Comparison of ENCODE assay signal across 12 mouse cellular contexts in the genomic region with DNA sequence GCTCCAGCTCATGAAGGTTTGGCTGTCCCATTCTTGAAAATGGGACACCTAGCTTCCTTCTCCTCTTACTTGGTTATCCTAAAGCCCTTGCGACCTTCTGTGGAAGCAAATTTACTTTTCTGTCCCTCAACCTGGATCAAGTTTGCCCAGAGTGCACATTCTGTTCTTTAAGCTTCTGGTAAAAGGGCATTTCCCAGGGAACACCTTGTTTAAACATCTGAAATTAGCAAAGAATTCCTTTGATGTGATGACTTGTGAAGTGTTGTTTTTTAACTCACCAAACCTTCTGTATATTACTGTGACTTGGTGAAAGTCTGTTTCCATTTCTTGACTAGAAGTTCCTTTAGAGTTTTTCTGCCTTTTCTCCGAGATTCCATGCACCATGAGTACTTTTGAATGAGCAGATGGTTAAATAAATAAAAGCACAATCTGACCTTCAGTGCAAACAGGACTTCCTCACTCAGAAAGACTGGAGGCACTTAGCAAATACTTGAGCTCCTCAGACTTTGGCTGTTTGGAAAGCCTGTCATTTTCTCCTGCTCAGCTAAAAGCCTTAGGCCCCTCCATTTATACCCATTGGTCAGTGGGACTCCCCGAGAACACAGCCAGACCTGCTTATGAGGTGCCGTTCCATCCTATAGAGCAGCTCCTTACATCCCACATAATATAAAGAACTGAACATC.
"Had no signal": no experiment of that assay in that cellular context is flagged by ENCODE, and none has a peak within 500 bp of the region (broad histone marks: within the 10 kb centered on the region; RNA-seq: fewer than 3 reads in every experiment).

No protein-coding gene starts in this region.

- H3K9ac ChIP-seq: limb, embryonic 13.5 days; liver, embryonic 12.5 days; liver, embryonic 15.5 days had no signal

- H3K36me3 ChIP-seq: limb, embryonic 10.5 days; limb, embryonic 13.5 days; liver, embryonic 12.5 days; liver, embryonic 15.5 days had no signal

- ATAC-seq: intestine, postnatal 0 days; liver, embryonic 12.5 days had no signal

- H3K4me2 ChIP-seq: limb, embryonic 13.5 days; liver, embryonic 12.5 days; liver, embryonic 15.5 days; midbrain, embryonic 11.5 days had no signal

- DNase-seq: kidney, adult 2 months; kidney, postnatal 25 days; liver; midbrain, embryonic 14.5 days; thymus, postnatal 25 days had no signal

- H3K4me3 ChIP-seq: limb, embryonic 10.5 days; limb, embryonic 13.5 days; liver, embryonic 12.5 days; liver, embryonic 15.5 days had no signal

- H3K27me3 ChIP-seq: limb, embryonic 13.5 days; liver, embryonic 12.5 days; liver, embryonic 15.5 days had no signal

- H3K27ac ChIP-seq: kidney, postnatal 0 days; limb, embryonic 10.5 days; limb, embryonic 13.5 days; liver, embryonic 12.5 days; liver, embryonic 15.5 days had no signal

- H3K4me1 ChIP-seq: limb, embryonic 10.5 days; limb, embryonic 13.5 days; liver, embryonic 12.5 days; liver, embryonic 15.5 days had no signal

- H3K9me3 ChIP-seq: limb, embryonic 10.5 days; limb, embryonic 13.5 days; liver, embryonic 12.5 days; liver, embryonic 15.5 days had no signal
